Mouse (Mus musculus) lung, postnatal 0 days (tissue): ENCODE results near the gene Itgb4.

ENCODE experiments used
- CTCF ChIP-seq: IDR thresholded peaks from 2 replicates; pipeline ENCODE4 v1.5.1; 2016; ENCODE audit warnings: antibody characterized with exemption, mild to moderate bottlenecking
- EP300 ChIP-seq: IDR thresholded peaks from 2 replicates; pipeline ENCODE4 v1.6.1; 2016; ENCODE audit warnings: antibody characterized with exemption, mild to moderate bottlenecking, control low read depth

DNA sequence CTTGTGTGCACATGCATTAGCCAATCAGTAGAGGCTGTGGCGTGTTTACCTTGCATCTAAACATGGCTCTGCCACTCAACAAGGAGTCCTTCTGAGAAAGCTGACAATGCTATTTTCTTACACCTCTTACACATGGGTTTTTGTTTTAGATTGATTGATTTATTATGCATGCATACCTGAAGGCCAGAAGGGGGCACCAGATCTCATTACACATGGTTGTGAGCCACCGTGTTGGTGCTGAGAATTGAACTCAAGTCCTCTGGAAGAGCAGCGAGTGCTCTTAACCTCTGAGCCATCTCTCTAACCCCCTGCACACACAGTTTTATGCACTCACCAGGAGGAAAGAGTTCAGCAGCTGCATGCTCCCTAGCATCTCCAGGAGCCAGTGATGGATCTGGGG is 28.4 kb downstream of the Itgb4 start:
- TF ChIP-seq CTCF (no peak), EP300 (no peak)
